Mouse (Mus musculus) neural tube, embryonic 13.5 days (tissue): ENCODE measurements around the gene Smim11. TPM values are rescaled to one million over a fixed set of nuclear protein-coding genes. Genes with fewer than 3 reads are reported as not detected.

Experiments used
- ATAC-seq: fragments of 200-750 bp; cut with Nextera tagmentation; 2 replicates; pipeline ENCODE4 v1.8.0; 2017; ENCODE audit warnings: low read depth, mild to moderate bottlenecking, moderate TSS enrichment, moderate library complexity
- H3K27ac ChIP-seq: fragments of 300-500 bp; sonication (generic); replicated peaks from 2 replicates; pipeline ENCODE4 v1.5.1; 2015; ENCODE audit warnings: moderate library complexity, mild to moderate bottlenecking, inconsistent platforms
- H3K27me3 ChIP-seq: fragments of 300-500 bp; sonication (generic); 2 replicates; pipeline ENCODE4 v1.6.1; 2015; ENCODE audit warnings: mild to moderate bottlenecking, inconsistent platforms
- H3K36me3 ChIP-seq: fragments of 300-500 bp; sonication (generic); 2 replicates; pipeline ENCODE4 v1.6.1; 2015; ENCODE audit warnings: mild to moderate bottlenecking, inconsistent platforms
- H3K4me1 ChIP-seq: fragments of 300-500 bp; sonication (generic); replicated peaks from 2 replicates; pipeline ENCODE4 v1.6.1; 2015; ENCODE audit warnings: inconsistent platforms
- H3K4me2 ChIP-seq: fragments of 300-500 bp; sonication (generic); 2 replicates; pipeline ENCODE4 v1.6.1; 2015; ENCODE audit warnings: inconsistent platforms, mild to moderate bottlenecking, moderate library complexity
- H3K4me3 ChIP-seq: fragments of 300-500 bp; sonication (generic); 2 replicates; pipeline ENCODE4 v1.5.1; 2015; ENCODE audit warnings: mild to moderate bottlenecking, inconsistent platforms
- H3K9ac ChIP-seq: fragments of 300-500 bp; sonication (generic); 2 replicates; pipeline ENCODE4 v1.6.1; 2015; ENCODE audit warnings: moderate library complexity, mild to moderate bottlenecking, inconsistent platforms
- H3K9me3 ChIP-seq: fragments of 300-500 bp; sonication (generic); 2 replicates; pipeline ENCODE4 v1.6.1; 2016; ENCODE audit warnings: inconsistent platforms
- WGBS: fragments of 180-500 bp; shearing (Covaris S2); methylation state at CpG from one replicate; pipeline ENCODE4 v1.1.7; 2015; 5-methylcytosine and 5-hydroxymethylcytosine counted together
- polyA plus RNA-seq: library from polyadenylated mRNA; unstranded; fragments of >200 nt; fragmentation: Nextera tagmentation; extraction: Ambion mirVana; gene quantifications from 2 replicates; pipeline ENCODE4 v1.2.1, GENCODE M21; 2015

The Smim11 gene
- polyA plus RNA-seq, 1 experiment from 2014 or later = 73.9 TPM

DNA sequence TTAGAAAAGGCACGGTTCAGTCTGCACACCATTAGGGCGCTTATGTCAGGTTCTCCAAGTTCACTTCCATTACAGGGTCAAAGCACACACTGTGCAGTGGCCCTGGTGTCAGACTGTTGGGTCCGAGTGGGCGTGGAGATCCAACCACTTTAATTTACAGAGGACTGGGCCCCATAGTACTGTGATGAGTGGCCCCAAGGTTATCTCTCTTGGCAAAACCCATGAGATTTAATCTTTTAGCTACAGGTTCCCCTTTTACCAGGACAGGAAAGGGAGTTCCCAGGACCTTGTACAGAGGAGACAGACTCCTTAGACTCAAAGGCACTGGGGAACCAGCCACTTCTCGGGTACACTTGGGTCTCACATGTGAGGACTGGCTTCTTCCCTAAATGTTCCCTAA lies 54.3 kb downstream of the Smim11 start:
- no peaks in the 10 kb centered on the region for H3K36me3 ChIP-seq
- no peak overlapping the region for H3K4me3 ChIP-seq
- H3K4me2 ChIP-seq = no peak overlapping the region
- no peak overlapping the region for H3K27ac ChIP-seq
- H3K4me1 ChIP-seq = peaks cover 20% of the 10 kb centered on the region
- H3K9me3 ChIP-seq = no peaks in the 10 kb centered on the region
- no peak for ATAC-seq
- 84% methylated on average over 5 of the region's 5 CpGs for WGBS
- H3K27me3 ChIP-seq = no peaks in the 10 kb centered on the region
- H3K9ac ChIP-seq = no peak overlapping the region

GRCm38 (mm10) chr16:92355982-92356381 lies 54.9 kb downstream of the Smim11 start:
- no peak overlapping the region for H3K9ac ChIP-seq
- no peaks in the 10 kb centered on the region for H3K36me3 ChIP-seq
- peaks cover 20% of the 10 kb centered on the region for H3K4me1 ChIP-seq
- H3K27ac ChIP-seq = no peak overlapping the region
- no peak overlapping the region for H3K4me2 ChIP-seq
- no peaks in the 10 kb centered on the region for H3K27me3 ChIP-seq
- WGBS = 83% methylated on average over 11 of the region's 11 CpGs
- no peak overlapping the region for H3K4me3 ChIP-seq
- no peak for ATAC-seq
- H3K9me3 ChIP-seq = no peaks in the 10 kb centered on the region

GRCm38 (mm10) chr16:92357023-92357422 lies 55.9 kb downstream of the Smim11 start:
- WGBS = 53% methylated on average over 9 of the region's 9 CpGs
- no peak overlapping the region for H3K27ac ChIP-seq
- no peaks in the 10 kb centered on the region for H3K9me3 ChIP-seq
- H3K36me3 ChIP-seq = no peaks in the 10 kb centered on the region
- H3K4me3 ChIP-seq = no peak overlapping the region
- ATAC-seq = no peak
- H3K9ac ChIP-seq = no peak overlapping the region
- no peak overlapping the region for H3K4me2 ChIP-seq
- H3K4me1 ChIP-seq = peaks cover 20% of the 10 kb centered on the region
- no peaks in the 10 kb centered on the region for H3K27me3 ChIP-seq

DNA sequence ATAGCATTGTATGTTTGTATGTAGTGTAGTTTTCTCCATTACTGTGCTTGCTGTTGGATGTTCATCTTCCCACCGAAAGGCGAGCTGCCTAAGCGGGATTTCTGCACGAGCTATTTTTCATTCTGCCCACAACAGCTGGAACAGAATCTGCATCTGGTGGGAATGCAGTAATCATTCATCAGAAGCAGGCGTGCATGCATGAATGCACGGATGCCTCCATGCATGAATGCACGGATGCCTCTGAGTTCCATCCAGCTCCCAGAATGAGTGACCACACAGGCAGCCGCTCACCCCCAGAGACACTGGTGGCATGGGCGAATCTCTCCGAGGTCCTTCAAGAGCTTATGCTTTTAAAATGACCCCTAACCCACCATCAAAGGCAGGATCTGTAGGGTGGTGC lies 56.5 kb downstream of the Smim11 start:
- Histone ChIP-seq H3K36me3 (no peaks in the 10 kb centered on the region), H3K9me3 (no peaks in the 10 kb centered on the region), H3K27ac (no peak overlapping the region), H3K4me3 (no peak overlapping the region), H3K4me2 (no peak overlapping the region), H3K9ac (no peak overlapping the region), H3K27me3 (no peaks in the 10 kb centered on the region), H3K4me1 (peaks cover 20% of the 10 kb centered on the region)
- no peak for ATAC-seq
- 34% methylated on average over 10 of the region's 10 CpGs for WGBS

DNA sequence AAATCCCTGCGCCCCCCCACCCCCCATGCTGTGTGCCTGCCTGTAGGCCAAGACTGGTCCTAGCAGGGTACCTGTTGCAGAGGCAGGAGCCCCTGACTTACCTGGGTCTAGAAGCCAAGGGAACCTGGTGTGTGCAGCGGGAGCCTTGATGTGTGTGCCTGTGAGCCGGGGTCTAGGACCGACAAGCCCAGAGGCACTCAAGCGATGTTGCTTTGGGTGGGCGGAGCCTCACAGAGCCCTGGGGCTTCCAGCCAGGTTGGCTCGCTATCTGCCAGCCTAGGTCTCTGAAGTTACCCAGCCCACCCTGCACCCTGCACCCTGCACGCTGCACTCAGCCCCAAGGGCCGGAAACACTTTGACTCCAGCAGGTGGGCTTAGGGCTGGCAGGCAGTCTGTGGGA lies 57.6 kb downstream of the Smim11 start:
- Histone ChIP-seq H3K9me3 (no peaks in the 10 kb centered on the region), H3K4me1 (peaks cover 20% of the 10 kb centered on the region), H3K9ac (no peak overlapping the region), H3K4me3 (no peak overlapping the region), H3K4me2 (no peak overlapping the region), H3K36me3 (no peaks in the 10 kb centered on the region), H3K27ac (no peak overlapping the region), H3K27me3 (no peaks in the 10 kb centered on the region)
- WGBS = 28% methylated on average over 9 of the region's 9 CpGs
- ATAC-seq = 0 out of 2 replicates have a peak, but pooled peaks have one; percentile 26

- Histone ChIP-seq H3K27ac (no peak within 1 kb of the TSS), H3K4me3 (no peak within 1 kb of the TSS), H3K9me3 (no peaks in the 10 kb centered on the region), H3K4me1 (peaks cover 20% of the 10 kb centered on the region), H3K36me3 (no peaks in the 10 kb centered on the region), H3K9ac (no peak within 1 kb of the TSS), H3K27me3 (no peaks in the 10 kb centered on the region), H3K4me2 (no peak within 1 kb of the TSS)
- WGBS = 73% methylated on average over 9 of the region's 9 CpGs
- ATAC-seq = no peak
Measured at GRCm38 (mm10) chr16:92359229-92359628, 58.1 kb downstream of the Smim11 start, which contains the start of gene Kcne1. Gene Kcne1 (minus strand): TSS chr16:92359468.

DNA sequence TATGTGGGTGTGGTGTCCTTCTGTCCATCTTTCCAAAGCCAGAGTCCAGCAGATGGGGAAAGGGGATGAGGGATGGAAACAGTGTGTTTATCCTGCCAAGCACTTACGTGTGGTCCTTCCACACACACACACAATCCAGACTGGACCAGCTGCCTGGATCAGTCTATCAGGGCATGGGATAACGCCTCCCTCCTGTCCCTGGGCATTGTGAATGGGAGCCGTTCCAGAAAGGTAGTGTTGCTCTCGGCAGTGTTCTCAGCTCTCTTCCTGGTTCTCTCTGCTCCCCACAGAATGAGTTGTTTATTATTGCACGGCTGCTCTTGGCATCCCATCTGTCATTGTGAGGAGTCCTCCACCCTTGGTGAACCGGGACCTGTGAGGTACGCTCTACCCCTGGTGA lies 59.6 kb downstream of the Smim11 start:
- ATAC-seq = no peak
- Histone ChIP-seq H3K27ac (no peak overlapping the region), H3K4me2 (no peak overlapping the region), H3K4me3 (no peak overlapping the region), H3K9me3 (no peaks in the 10 kb centered on the region), H3K4me1 (peaks cover 20% of the 10 kb centered on the region), H3K27me3 (no peaks in the 10 kb centered on the region), H3K9ac (no peak overlapping the region), H3K36me3 (no peaks in the 10 kb centered on the region)
- WGBS = 75% methylated on average over 7 of the region's 7 CpGs

Other genes with a start within 250 kb of the Smim11 start
- 167 and 182 TPM in 2 replicates for gene Mrps6, start 243.0 kb upstream of the Smim11 start, polyA plus RNA-seq
- gene Gm49711, start 243.0 kb upstream of the Smim11 start, polyA plus RNA-seq = 0.66 and 0.74 TPM in 2 replicates
- gene Slc5a3, start 243.0 kb upstream of the Smim11 start, polyA plus RNA-seq = 13.1 and 14.9 TPM in 2 replicates
- gene Kcne2, start 8.9 kb upstream of the Smim11 start, polyA plus RNA-seq = 0.31 and 7.3 TPM in 2 replicates
- not detected in 2 replicates for gene Fam243, start 20.2 kb downstream of the Smim11 start, polyA plus RNA-seq
- gene Kcne1, start 58.2 kb downstream of the Smim11 start, polyA plus RNA-seq = 0.18 TPM in 1 of 2 replicates, not detected in the other
- 51.7 and 60.2 TPM in 2 replicates for gene Rcan1, start 169.6 kb downstream of the Smim11 start, polyA plus RNA-seq
- 0.54 and 2.1 TPM in 2 replicates for gene Clic6, start 184.4 kb downstream of the Smim11 start, polyA plus RNA-seq